Mouse (Mus musculus) lung, postnatal 0 days (tissue): ENCODE results near the gene Hyou1.

Experiments used
- CTCF ChIP-seq: IDR thresholded peaks from 2 replicates; pipeline ENCODE4 v1.5.1; 2016; ENCODE audit warnings: antibody characterized with exemption, mild to moderate bottlenecking
- EP300 ChIP-seq: IDR thresholded peaks from 2 replicates; pipeline ENCODE4 v1.6.1; 2016; ENCODE audit warnings: antibody characterized with exemption, mild to moderate bottlenecking, control low read depth

DNA sequence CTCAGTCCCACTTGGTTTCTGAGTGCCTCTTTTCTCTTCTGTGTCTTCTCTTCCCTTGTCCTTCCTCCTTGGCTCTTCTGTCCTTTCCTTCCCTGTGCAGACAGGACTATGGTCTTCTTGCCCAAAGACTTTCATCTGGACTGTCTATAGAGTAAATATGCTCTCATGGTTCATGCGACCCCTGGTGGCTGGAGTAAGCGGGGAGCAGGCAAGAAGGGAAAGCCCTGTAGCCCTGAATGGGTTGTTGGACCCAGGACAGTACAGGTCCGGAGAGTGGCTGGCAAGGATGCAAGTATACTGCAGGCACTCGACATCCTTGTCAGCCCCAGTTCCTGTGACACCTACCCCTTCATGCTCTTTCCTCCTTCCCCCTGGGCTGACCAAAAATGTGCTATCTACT is 12.2 kb downstream of the Hyou1 start:
- peak; percentile 91 for TF ChIP-seq CTCF
- no peak for TF ChIP-seq EP300
